Mouse (Mus musculus) liver, embryonic 14.5 days (tissue): ENCODE data around the gene Pop4.

ENCODE experiments used
- CTCF ChIP-seq: IDR thresholded peaks from 2 replicates; pipeline ENCODE4 v1.5.1; 2016; ENCODE audit warnings: antibody characterized with exemption, low read depth, control low read depth
- EP300 ChIP-seq: IDR thresholded peaks from 2 replicates; pipeline ENCODE4 v1.6.1; 2016; ENCODE audit warnings: antibody characterized with exemption, low read depth

DNA sequence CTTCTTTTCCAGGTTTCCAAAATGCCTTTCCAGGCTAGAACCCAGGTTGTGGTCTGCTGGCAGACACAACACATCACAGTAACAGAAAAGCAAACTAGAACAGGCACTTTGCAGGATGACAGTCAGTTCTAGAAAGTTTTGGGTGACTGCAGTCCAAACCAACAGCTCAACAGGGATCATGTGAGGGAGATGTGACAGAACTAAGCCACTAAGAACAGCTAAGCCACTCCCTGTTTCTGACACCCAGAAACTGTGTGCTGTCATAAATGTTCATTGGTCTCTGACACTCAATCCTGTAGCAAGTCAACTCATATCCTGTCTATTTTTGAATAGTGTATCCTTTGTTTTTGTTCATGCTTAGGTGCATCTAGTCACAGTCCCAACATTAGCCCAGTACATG lies 34.1 kb downstream of the Pop4 start:
- no peak for TF ChIP-seq CTCF
- TF ChIP-seq EP300, result no peak
